15 mouse cellular contexts compared by ENCODE assay signal in the genomic region with DNA sequence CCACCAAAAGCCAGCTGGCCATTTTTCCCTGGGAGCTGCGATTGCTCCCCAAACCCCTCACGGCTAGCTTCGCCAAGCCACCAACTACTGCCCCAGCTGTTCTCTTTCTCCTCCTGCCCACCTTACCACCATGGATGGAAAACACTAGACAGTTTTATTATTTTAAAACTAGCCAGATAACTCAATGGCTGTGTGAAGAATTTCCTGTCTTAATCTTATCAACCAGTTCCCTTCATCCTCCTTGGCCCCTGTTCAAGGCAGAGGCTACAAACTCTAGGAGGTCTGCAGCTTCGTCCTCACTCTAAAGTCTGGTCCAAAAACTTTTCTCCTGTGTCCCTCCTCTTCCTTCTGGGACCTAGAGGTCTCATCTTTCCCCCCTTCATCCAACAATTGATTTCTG.
"Had no signal": no experiment of that assay in that cellular context is flagged by ENCODE, and none has a peak within 500 bp of the region (broad histone marks: within the 10 kb centered on the region; RNA-seq: fewer than 3 reads in every experiment).

No protein-coding gene starts in this region.

- H3K9ac ChIP-seq: liver, embryonic 15.5 days; liver, postnatal 0 days; midbrain, embryonic 13.5 days; midbrain, embryonic 15.5 days; neural tube, embryonic 12.5 days; stomach, embryonic 15.5 days had no signal

- H3K4me2 ChIP-seq: liver, embryonic 15.5 days; midbrain, embryonic 11.5 days; midbrain, embryonic 13.5 days; midbrain, embryonic 15.5 days; stomach, embryonic 15.5 days had no signal

- H3K9me3 ChIP-seq: liver, embryonic 15.5 days; midbrain, embryonic 13.5 days; midbrain, embryonic 15.5 days; neural tube, embryonic 12.5 days; stomach, embryonic 15.5 days had no signal

- ATAC-seq: liver, postnatal 0 days had no signal

- H3K4me1 ChIP-seq: liver, embryonic 15.5 days; stomach, embryonic 15.5 days had no signal

- H3K4me3 ChIP-seq: liver, embryonic 15.5 days; midbrain, embryonic 13.5 days; midbrain, embryonic 15.5 days; neural tube, embryonic 12.5 days; stomach, embryonic 15.5 days had no signal

- DNase-seq: liver, postnatal 0 days; lung, adult 2 months; lung, postnatal 10 days; right cerebral cortex, postnatal 14 days; thymus, adult 2 months; thymus, postnatal 25 days; thymus, postnatal 4 days had no signal

- H3K27me3 ChIP-seq: liver, embryonic 15.5 days; midbrain, embryonic 13.5 days; midbrain, embryonic 15.5 days; neural tube, embryonic 12.5 days; stomach, embryonic 15.5 days had no signal

- H3K27ac ChIP-seq: liver, embryonic 15.5 days; macrophage; midbrain, embryonic 15.5 days; neural tube, embryonic 12.5 days; stomach, embryonic 15.5 days; stomach, postnatal 0 days had no signal

- H3K36me3 ChIP-seq: liver, embryonic 15.5 days; midbrain, embryonic 13.5 days; midbrain, embryonic 15.5 days; neural tube, embryonic 12.5 days; stomach, embryonic 15.5 days had no signal
